In the genomic region with DNA sequence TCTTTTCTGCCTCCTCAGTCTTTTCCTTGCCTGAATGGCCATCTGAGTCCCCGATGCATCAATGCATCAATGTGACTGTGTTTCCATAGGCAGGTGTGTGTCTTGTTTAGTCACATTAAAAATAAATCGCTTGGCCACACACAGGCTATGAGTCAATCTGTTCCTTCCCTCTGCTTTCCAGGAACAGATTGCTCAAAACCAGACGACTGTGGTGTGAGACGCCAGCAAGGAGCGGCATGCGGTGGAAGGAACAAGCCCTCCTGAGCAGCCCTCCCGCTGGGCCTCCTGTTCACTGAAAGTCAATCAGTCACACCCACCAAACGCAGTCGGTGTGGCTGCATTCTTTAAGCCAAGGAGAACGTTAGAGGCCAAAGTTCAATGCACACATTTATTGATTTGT, we compare ENCODE assay signal across 10 mouse cellular contexts. TPM values are rescaled to one million over a fixed set of nuclear protein-coding genes. Genes with fewer than 3 reads are reported as not detected.
DNase-seq lines count a peak whose midpoint lies in the region; ATAC-seq and TF ChIP-seq lines count a peak whose summit lies in the region.
"Had no signal": no experiment of that assay in that cellular context is flagged by ENCODE, and none has a peak within 500 bp of the region (broad histone marks: within the 10 kb centered on the region; RNA-seq: fewer than 3 reads in every experiment).

No protein-coding gene starts in this region.

- no peak overlapping the region for H3K9ac ChIP-seq in limb, embryonic 11.5 days (ENCODE audit: low read length)
- H3K9ac ChIP-seq: embryonic facial prominence, embryonic 15.5 days; neural tube, embryonic 12.5 days had no signal

- in situ Hi-C loops in Patski (cut with MboI; ENCODE audit: low pct_unique_long_range_greater_than_20kb): no loop called here

- H3K36me3 ChIP-seq in limb, embryonic 11.5 days (ENCODE audit: control insufficient read depth, insufficient read depth, low read length): no peaks in the 10 kb centered on the region
- H3K36me3 ChIP-seq: embryonic facial prominence, embryonic 15.5 days; neural tube, embryonic 12.5 days had no signal

- CTCF ChIA-PET in Patski (lab: Charles Lee): no interaction called here

- no peak overlapping the region for H3K27ac ChIP-seq in limb, embryonic 11.5 days (replicated peaks; ENCODE audit: low read depth, low read length)
- H3K27ac ChIP-seq: embryonic facial prominence, embryonic 15.5 days; neural tube, embryonic 12.5 days had no signal

- ATAC-seq in Patski: peak; percentile 60
- no peak for ATAC-seq in limb, embryonic 11.5 days (ENCODE audit: insufficient number of reproducible peaks, low FRiP score, low TSS enrichment, low read depth)

- POLR2A ChIA-PET in Patski (lab: Charles Lee): interaction anchor here (0.6 kb wide), 1 partner anchor 34 kb away, joined by 4 read pairs; no protein-coding TSS in a partner anchor

- no peaks in the 10 kb centered on the region for H3K9me3 ChIP-seq in limb, embryonic 11.5 days (ENCODE audit: control insufficient read depth, low read length)
- H3K9me3 ChIP-seq: embryonic facial prominence, embryonic 15.5 days; neural tube, embryonic 12.5 days had no signal

- H3K27me3 ChIP-seq in Patski: peaks cover 12% of the 10 kb centered on the region
- no peaks in the 10 kb centered on the region for H3K27me3 ChIP-seq in limb, embryonic 11.5 days (ENCODE audit: control insufficient read depth, insufficient read depth, low read length)
- H3K27me3 ChIP-seq: embryonic facial prominence, embryonic 15.5 days; neural tube, embryonic 12.5 days had no signal

- H3K4me1 ChIP-seq in limb, embryonic 11.5 days (ENCODE audit: control insufficient read depth, insufficient read depth, low read length): peaks cover 6% of the 10 kb centered on the region; the same call in 1 of the 2 replicates

- DNase-seq in frontal cortex, adult 2 months (ENCODE audit: extremely low spot score in 1 of 2, low spot score in 1 of 2): peak; percentile 58 to 66
- no peak for DNase-seq in frontal cortex, postnatal 25 days (ENCODE audit: low spot score in 2 of 2)
- peak; percentile 51 for DNase-seq in Patski (ENCODE audit: low read depth, low spot score)
- DNase-seq in fibroblast of lung, adult 2 months (ENCODE audit: low read depth): peak; percentile 29
- DNase-seq in limb, embryonic 11.5 days (ENCODE audit: low spot score): peak; percentile 53
- no peak for DNase-seq in gastrocnemius, postnatal 25 days
- no peak for DNase-seq in kidney, postnatal 36 days
- DNase-seq in spleen, postnatal 10 days (ENCODE audit: low spot score in 2 of 2): no peak

- H3K4me2 ChIP-seq in limb, embryonic 11.5 days (ENCODE audit: low read depth, severe bottlenecking): no peak overlapping the region
- H3K4me2 ChIP-seq: embryonic facial prominence, embryonic 15.5 days; neural tube, embryonic 12.5 days had no signal

- TF ChIP-seq CTCF in Patski (IDR thresholded peaks at IDR 0.05): no peak

- H3K4me3 ChIP-seq in limb, embryonic 11.5 days (ENCODE audit: low read depth, low read length): no peak overlapping the region
- H3K4me3 ChIP-seq: embryonic facial prominence, embryonic 15.5 days; neural tube, embryonic 12.5 days had no signal

- WGBS in limb, embryonic 11.5 days: 13% methylated on average over 10 of the region's 10 CpGs

RNA-seq across cellular contexts. Expression of a gene that starts 59.5 kb away (rescaled TPM):
- 0.04 TPM in 1 of 2 replicates, not detected in the other for polyA plus RNA-seq in frontal cortex, adult 2 months (2012; rRNA removed)
- polyA plus RNA-seq in Patski (2021): not detected
- not detected in 2 replicates for polyA plus RNA-seq in limb, embryonic 11.5 days (2014; fragmentation: Nextera tagmentation; extraction: Ambion mirVana)
- total RNA-seq in gastrocnemius, postnatal 25 days (2021): not detected
- polyA plus RNA-seq: embryonic facial prominence, embryonic 15.5 days; neural tube, embryonic 12.5 days had no signal

Comparison
In these comparisons a context has a peak if more than half of its experiments do, and no peak if none do; other contexts are left out.
1. DNase-seq: peak in frontal cortex, adult 2 months (2 of 2), Patski (single experiment), fibroblast of lung, adult 2 months (single experiment) and limb, embryonic 11.5 days (single experiment); none in frontal cortex, postnatal 25 days (0 of 2), gastrocnemius, postnatal 25 days (single experiment), kidney, postnatal 36 days (0 of 2) and spleen, postnatal 10 days (0 of 2).